Mouse (Mus musculus) forebrain, embryonic 15.5 days (tissue): ENCODE data around the gene Suclg1. TPM values are rescaled to one million over a fixed set of nuclear protein-coding genes. Genes with fewer than 3 reads are reported as not detected.

Experiments
- ATAC-seq: fragments of 200-750 bp; cut with Nextera tagmentation; replicated peaks from 2 replicates; pipeline ENCODE4 v1.8.0; 2017; ENCODE audit warnings: mild to moderate bottlenecking, moderate TSS enrichment, moderate library complexity
- H3K27ac ChIP-seq: fragments of 300-500 bp; sonication (generic); replicated peaks from 2 replicates; pipeline ENCODE4 v1.5.1; 2015; ENCODE audit warnings: mild to moderate bottlenecking, inconsistent platforms
- H3K27me3 ChIP-seq: fragments of 300-500 bp; sonication (generic); 2 replicates; pipeline ENCODE4 v1.6.1; 2015; ENCODE audit warnings: inconsistent platforms
- H3K36me3 ChIP-seq: fragments of 300-500 bp; sonication (generic); 2 replicates; pipeline ENCODE4 v1.6.1; 2015; ENCODE audit warnings: mild to moderate bottlenecking, inconsistent platforms
- H3K4me1 ChIP-seq: fragments of 300-500 bp; sonication (generic); 2 replicates; pipeline ENCODE4 v1.6.1; 2015; ENCODE audit warnings: inconsistent platforms
- H3K4me2 ChIP-seq: fragments of 300-500 bp; sonication (generic); replicated peaks from 2 replicates; pipeline ENCODE4 v1.6.1; 2015; ENCODE audit warnings: mild to moderate bottlenecking, inconsistent platforms
- H3K4me3 ChIP-seq: fragments of 300-500 bp; sonication (generic); 2 replicates; pipeline ENCODE4 v1.5.1; 2015; ENCODE audit warnings: mild to moderate bottlenecking, inconsistent platforms
- H3K9ac ChIP-seq: fragments of 300-500 bp; sonication (generic); replicated peaks from 2 replicates; pipeline ENCODE4 v1.6.1; 2015; ENCODE audit warnings: mild to moderate bottlenecking, inconsistent platforms
- H3K9me3 ChIP-seq: fragments of 300-500 bp; sonication (generic); 2 replicates; pipeline ENCODE4 v1.6.1; 2016; ENCODE audit warnings: inconsistent platforms
- WGBS: fragments of 180-500 bp; shearing (Covaris S2); methylation state at CpG from one replicate; pipeline ENCODE4 v1.1.7; 2015; ENCODE audit warnings: mixed read lengths; 5-methylcytosine and 5-hydroxymethylcytosine counted together
- polyA plus RNA-seq: library from polyadenylated mRNA; unstranded; fragments of >200 nt; fragmentation: Nextera tagmentation; extraction: Ambion mirVana; gene quantifications from 2 replicates; pipeline ENCODE4 v1.2.1, GENCODE M21; 2015

The Suclg1 gene
- polyA plus RNA-seq, 1 experiment from 2014 or later: 132 TPM

GRCm38 (mm10) chr6:73252396-73252795 is 4.2 kb downstream of the Suclg1 start:
- no peaks in the 10 kb centered on the region for H3K9me3 ChIP-seq
- no peak overlapping the region for H3K4me2 ChIP-seq
- no peak overlapping the region for H3K9ac ChIP-seq
- H3K27ac ChIP-seq: no peak overlapping the region
- no peak overlapping the region for H3K4me3 ChIP-seq
- peaks cover 2% of the 10 kb centered on the region; the same call in 1 of the 2 replicates for H3K36me3 ChIP-seq
- peaks cover 22% of the 10 kb centered on the region for H3K4me1 ChIP-seq
- no peak for ATAC-seq
- H3K27me3 ChIP-seq: no peaks in the 10 kb centered on the region

- no peak overlapping the region for H3K4me3 ChIP-seq
- H3K9ac ChIP-seq: no peak overlapping the region
- 92% methylated on average over 2 of the region's 2 CpGs for WGBS
- no peak overlapping the region for H3K4me2 ChIP-seq
- ATAC-seq: no peak
- H3K27me3 ChIP-seq: no peaks in the 10 kb centered on the region
- peaks cover 8% of the 10 kb centered on the region; the same call in 1 of the 2 replicates for H3K36me3 ChIP-seq
- peaks cover 17% of the 10 kb centered on the region for H3K4me1 ChIP-seq
- H3K9me3 ChIP-seq: no peaks in the 10 kb centered on the region
- H3K27ac ChIP-seq: no peak overlapping the region
Measured at GRCm38 (mm10) chr6:73253006-73253405, 4.8 kb downstream of the Suclg1 start.

GRCm38 (mm10) chr6:73253584-73253983 is 5.4 kb downstream of the Suclg1 start:
- H3K9me3 ChIP-seq: no peaks in the 10 kb centered on the region
- H3K36me3 ChIP-seq: peaks cover 12% of the 10 kb centered on the region
- H3K4me1 ChIP-seq: peaks cover 17% of the 10 kb centered on the region
- no peak overlapping the region for H3K9ac ChIP-seq
- no peak overlapping the region for H3K27ac ChIP-seq
- no peaks in the 10 kb centered on the region for H3K27me3 ChIP-seq
- 91% methylated on average over 4 of the region's 4 CpGs for WGBS
- H3K4me3 ChIP-seq: no peak overlapping the region
- no peak for ATAC-seq
- no peak overlapping the region for H3K4me2 ChIP-seq

- Histone ChIP-seq H3K27me3 (no peaks in the 10 kb centered on the region), H3K4me2 (no peak overlapping the region), H3K4me1 (peaks cover 11% of the 10 kb centered on the region), H3K27ac (no peak overlapping the region), H3K9me3 (no peaks in the 10 kb centered on the region), H3K4me3 (no peak overlapping the region), H3K36me3 (peaks cover 20% of the 10 kb centered on the region), H3K9ac (no peak overlapping the region)
- WGBS: 89% methylated on average over 9 of the region's 9 CpGs
- no peak for ATAC-seq
Measured at GRCm38 (mm10) chr6:73254307-73255228, 6.4 kb downstream of the Suclg1 start.

GRCm38 (mm10) chr6:73257068-73257467 is 8.9 kb downstream of the Suclg1 start:
- WGBS: 94% methylated on average over 7 of the region's 7 CpGs
- Histone ChIP-seq H3K27me3 (no peaks in the 10 kb centered on the region), H3K9ac (no peak overlapping the region), H3K4me3 (no peak overlapping the region), H3K36me3 (peaks cover 39% of the 10 kb centered on the region), H3K9me3 (no peaks in the 10 kb centered on the region), H3K4me2 (no peak overlapping the region), H3K27ac (no peak overlapping the region), H3K4me1 (0 out of 2 replicates have a peak, but pooled peaks cover 2% of the 10 kb centered on the region)
- no peak for ATAC-seq

- no peaks in the 10 kb centered on the region for H3K4me1 ChIP-seq
- no peaks in the 10 kb centered on the region for H3K9me3 ChIP-seq
- no peak overlapping the region for H3K4me2 ChIP-seq
- 88% methylated on average over 6 of the region's 6 CpGs for WGBS
- no peak overlapping the region for H3K27ac ChIP-seq
- no peak overlapping the region for H3K9ac ChIP-seq
- no peak overlapping the region for H3K4me3 ChIP-seq
- H3K27me3 ChIP-seq: no peaks in the 10 kb centered on the region
- ATAC-seq: no peak
- H3K36me3 ChIP-seq: peaks cover 60% of the 10 kb centered on the region
Measured at GRCm38 (mm10) chr6:73260110-73260509, 11.9 kb downstream of the Suclg1 start.

- no peak overlapping the region for H3K9ac ChIP-seq
- no peak overlapping the region for H3K4me2 ChIP-seq
- 36% methylated on average over 2 of the region's 2 CpGs for WGBS
- no peaks in the 10 kb centered on the region for H3K4me1 ChIP-seq
- no peaks in the 10 kb centered on the region for H3K9me3 ChIP-seq
- no peak overlapping the region for H3K27ac ChIP-seq
- no peak for ATAC-seq
- H3K36me3 ChIP-seq: peaks cover 63% of the 10 kb centered on the region
- no peaks in the 10 kb centered on the region for H3K27me3 ChIP-seq
- no peak overlapping the region for H3K4me3 ChIP-seq
Measured at GRCm38 (mm10) chr6:73264801-73265200, 16.6 kb downstream of the Suclg1 start.

- no peaks in the 10 kb centered on the region for H3K4me1 ChIP-seq
- no peak overlapping the region for H3K4me2 ChIP-seq
- H3K36me3 ChIP-seq: peaks cover 70% of the 10 kb centered on the region
- H3K27me3 ChIP-seq: no peaks in the 10 kb centered on the region
- no peak overlapping the region for H3K9ac ChIP-seq
- ATAC-seq: no peak
- WGBS: 95% methylated on average over 8 of the region's 8 CpGs
- H3K4me3 ChIP-seq: no peak overlapping the region
- H3K9me3 ChIP-seq: no peaks in the 10 kb centered on the region
- no peak overlapping the region for H3K27ac ChIP-seq
Measured at GRCm38 (mm10) chr6:73267738-73268311, 19.6 kb downstream of the Suclg1 start.

GRCm38 (mm10) chr6:73269374-73269773 is 21.2 kb downstream of the Suclg1 start:
- Histone ChIP-seq H3K4me3 (no peak overlapping the region), H3K27me3 (no peaks in the 10 kb centered on the region), H3K4me1 (no peaks in the 10 kb centered on the region), H3K36me3 (peaks cover 66% of the 10 kb centered on the region), H3K27ac (no peak overlapping the region), H3K4me2 (no peak overlapping the region), H3K9ac (no peak overlapping the region), H3K9me3 (no peaks in the 10 kb centered on the region)
- no peak for ATAC-seq
- 95% methylated on average over 3 of the region's 3 CpGs for WGBS

- Histone ChIP-seq H3K4me3 (no peak overlapping the region), H3K4me2 (no peak overlapping the region), H3K4me1 (no peaks in the 10 kb centered on the region), H3K27ac (no peak overlapping the region), H3K27me3 (no peaks in the 10 kb centered on the region), H3K9me3 (no peaks in the 10 kb centered on the region), H3K9ac (no peak overlapping the region), H3K36me3 (peaks cover 76% of the 10 kb centered on the region)
- 74% methylated on average over 3 of the region's 3 CpGs for WGBS
- no peak for ATAC-seq
Measured at GRCm38 (mm10) chr6:73271546-73272091, 23.4 kb downstream of the Suclg1 start.

- Histone ChIP-seq H3K9me3 (no peaks in the 10 kb centered on the region), H3K27ac (no peak overlapping the region), H3K36me3 (peaks cover 74% of the 10 kb centered on the region), H3K9ac (no peak overlapping the region), H3K27me3 (no peaks in the 10 kb centered on the region), H3K4me2 (no peak overlapping the region), H3K4me3 (no peak overlapping the region), H3K4me1 (no peaks in the 10 kb centered on the region)
- ATAC-seq: no peak
- 95% methylated on average over 5 of the region's 5 CpGs for WGBS
Measured at GRCm38 (mm10) chr6:73275002-73275401, 26.8 kb downstream of the Suclg1 start.

GRCm38 (mm10) chr6:73279681-73280080 is 31.5 kb downstream of the Suclg1 start:
- H3K27ac ChIP-seq: no peak overlapping the region
- H3K9ac ChIP-seq: no peak overlapping the region
- no peak overlapping the region for H3K4me3 ChIP-seq
- H3K27me3 ChIP-seq: no peaks in the 10 kb centered on the region
- peaks cover 32% of the 10 kb centered on the region for H3K36me3 ChIP-seq
- H3K4me2 ChIP-seq: no peak overlapping the region
- WGBS: 90% methylated on average over 8 of the region's 8 CpGs
- no peaks in the 10 kb centered on the region for H3K4me1 ChIP-seq
- ATAC-seq: no peak
- H3K9me3 ChIP-seq: no peaks in the 10 kb centered on the region
